Mouse (Mus musculus): ENCODE measurements around the gene Ing4.

GRCm38 (mm10) chr6:125062511-125062910 lies 23.0 kb downstream of the Ing4 start:
- no peak for TF ChIP-seq POLR2A (IDR thresholded peaks at IDR 0.05; ENCODE audit: low read depth, low read length)
- TF ChIP-seq CTCF (IDR thresholded peaks at IDR 0.05; ENCODE audit: borderline replicate concordance, insufficient read depth, low read length), result no peak
